In the genomic region with DNA sequence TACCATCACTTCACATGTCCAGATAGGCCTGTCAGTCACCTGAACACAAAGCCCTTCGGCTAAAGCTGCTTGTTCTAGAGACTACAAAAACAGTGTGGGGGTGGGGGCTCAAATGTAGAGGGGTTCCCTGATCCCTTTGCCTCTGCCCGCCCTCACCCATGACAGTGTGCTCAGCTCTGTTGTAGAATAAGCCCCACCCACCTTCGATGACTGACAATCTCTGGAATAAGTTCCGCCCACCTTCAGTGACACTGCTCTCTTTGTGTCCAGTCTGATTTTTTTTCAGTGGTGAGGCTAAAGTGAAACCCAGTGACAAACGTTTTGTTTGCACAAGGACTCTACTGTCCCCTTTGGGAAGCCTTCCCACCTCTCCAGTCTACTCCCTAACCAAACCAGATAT, we compare ENCODE assay signal across 9 mouse cellular contexts. TPM values are rescaled to one million over a fixed set of nuclear protein-coding genes. Genes with fewer than 3 reads are reported as not detected.
DNase-seq lines count a peak whose midpoint lies in the region; ATAC-seq and TF ChIP-seq lines count a peak whose summit lies in the region.
"Had no signal": no experiment of that assay in that cellular context is flagged by ENCODE, and none has a peak within 500 bp of the region (broad histone marks: within the 10 kb centered on the region; RNA-seq: fewer than 3 reads in every experiment).

No protein-coding gene starts in this region.

- no peaks in the 10 kb centered on the region for H3K79me2 ChIP-seq in CH12.LX (replicated peaks; ENCODE audit: control insufficient read depth, extremely low read depth, insufficient read depth, poor library complexity, severe bottlenecking)

- H3K9me3 ChIP-seq in hindbrain, embryonic 10.5 days = no peaks in the 10 kb centered on the region
- no peaks in the 10 kb centered on the region for H3K9me3 ChIP-seq in hindbrain, embryonic 16.5 days (ENCODE audit: control insufficient read depth, low read length)
- no peaks in the 10 kb centered on the region for H3K9me3 ChIP-seq in CH12.LX (replicated peaks; ENCODE audit: low read length)
- H3K9me3 ChIP-seq in embryonic facial prominence, embryonic 11.5 days (replicated peaks; ENCODE audit: control insufficient read depth, low read length) = no peaks in the 10 kb centered on the region
- no peaks in the 10 kb centered on the region for H3K9me3 ChIP-seq in midbrain, embryonic 11.5 days (ENCODE audit: control insufficient read depth, low read length)
- no peaks in the 10 kb centered on the region for H3K9me3 ChIP-seq in liver, postnatal 0 days (ENCODE audit: low read length)

- H3K27ac ChIP-seq in hindbrain, embryonic 10.5 days = peak overlapping the region; percentile 79
- no peak overlapping the region for H3K27ac ChIP-seq in hindbrain, embryonic 16.5 days (ENCODE audit: low read depth, low read length)
- no peak overlapping the region for H3K27ac ChIP-seq in CH12.LX (ENCODE audit: insufficient read depth, low read depth)
- H3K27ac ChIP-seq in embryonic facial prominence, embryonic 11.5 days (replicated peaks; ENCODE audit: low read depth, low read length) = no peak overlapping the region; the same call in 1 of the 2 replicates
- H3K27ac ChIP-seq in midbrain, embryonic 11.5 days (ENCODE audit: low read depth, low read length) = no peak overlapping the region
- no peak overlapping the region for H3K27ac ChIP-seq in gastrocnemius, adult 2 months
- no peak overlapping the region for H3K27ac ChIP-seq in liver, postnatal 0 days (ENCODE audit: low read depth)

- no peaks in the 10 kb centered on the region for H3K27me3 ChIP-seq in hindbrain, embryonic 10.5 days (ENCODE audit: insufficient read depth, poor library complexity, severe bottlenecking)
- H3K27me3 ChIP-seq in hindbrain, embryonic 16.5 days (replicated peaks; ENCODE audit: control insufficient read depth, insufficient read depth, low read length) = no peaks in the 10 kb centered on the region
- peaks cover 47% of the 10 kb centered on the region for H3K27me3 ChIP-seq in CH12.LX (replicated peaks)
- no peaks in the 10 kb centered on the region for H3K27me3 ChIP-seq in embryonic facial prominence, embryonic 11.5 days (ENCODE audit: control insufficient read depth, insufficient read depth, low read length)
- H3K27me3 ChIP-seq in midbrain, embryonic 11.5 days (ENCODE audit: control insufficient read depth, insufficient read depth, low read length) = no peaks in the 10 kb centered on the region
- no peaks in the 10 kb centered on the region for H3K27me3 ChIP-seq in liver, postnatal 0 days (ENCODE audit: insufficient read depth, low read length)

- intact Hi-C loops in gastrocnemius, adult 2 months (cut with DNase I) = no loop called here

- no peak for TF ChIP-seq RAD21 in CH12.LX (IDR thresholded peaks at IDR 0.05; ENCODE audit: low read depth, low read length)

- in situ Hi-C loops in CH12.LX (cut with MboI; ENCODE audit: low pct_ligation_motif_present, low pct_unique_long_range_greater_than_20kb, low sequenced_read_pairs) = no loop called here

- no peak for ATAC-seq in hindbrain, embryonic 16.5 days
- ATAC-seq in embryonic facial prominence, embryonic 11.5 days (replicated peaks; ENCODE audit: insufficient number of reproducible peaks, low FRiP score, low TSS enrichment, low read depth) = no peak
- peak; percentile 59; the same call in 1 of the 2 replicates for ATAC-seq in midbrain, embryonic 11.5 days (ENCODE audit: low FRiP score)
- ATAC-seq in liver, postnatal 0 days = no peak

- no peak overlapping the region for H3K9ac ChIP-seq in hindbrain, embryonic 16.5 days (ENCODE audit: low read depth, low read length)
- no peak overlapping the region for H3K9ac ChIP-seq in CH12.LX (ENCODE audit: insufficient read depth, low read depth)
- no peak overlapping the region for H3K9ac ChIP-seq in embryonic facial prominence, embryonic 11.5 days (replicated peaks; ENCODE audit: low read length)
- H3K9ac ChIP-seq in midbrain, embryonic 11.5 days (ENCODE audit: low read length) = no peak overlapping the region
- H3K9ac ChIP-seq in liver, postnatal 0 days (replicated peaks) = no peak overlapping the region

- H3K4me1 ChIP-seq in hindbrain, embryonic 10.5 days (replicated peaks) = peaks cover 42% of the 10 kb centered on the region
- H3K4me1 ChIP-seq in hindbrain, embryonic 16.5 days (ENCODE audit: control insufficient read depth, insufficient read depth, low read depth, low read length) = peaks cover 17% of the 10 kb centered on the region
- peaks cover 7 to 9% of the 10 kb centered on the region in 2 experiments; a peak in 3 of 4 replicates for H3K4me1 ChIP-seq in CH12.LX (ENCODE audit: control insufficient read depth in 1 of 2, insufficient read depth in 2 of 2)
- H3K4me1 ChIP-seq in embryonic facial prominence, embryonic 11.5 days (ENCODE audit: control insufficient read depth, insufficient read depth, low read length) = no peaks in the 10 kb centered on the region
- H3K4me1 ChIP-seq in midbrain, embryonic 11.5 days (ENCODE audit: control insufficient read depth, insufficient read depth, low read length) = peaks cover 18% of the 10 kb centered on the region
- H3K4me1 ChIP-seq in liver, postnatal 0 days (ENCODE audit: insufficient read depth) = no peaks in the 10 kb centered on the region

- dilution Hi-C loops in CH12.LX (cut with MboI; ENCODE audit: extremely low pct_ligation_motif_present, extremely low pct_unique_long_range_greater_than_20kb, low sequenced_read_pairs) = no loop called here

- H3K4me2 ChIP-seq in hindbrain, embryonic 16.5 days (ENCODE audit: low read length) = no peak overlapping the region
- H3K4me2 ChIP-seq in CH12.LX (ENCODE audit: insufficient read depth, low read depth, poor library complexity, severe bottlenecking) = peak overlapping the region; percentile 33; the same call in 1 of the 2 replicates
- H3K4me2 ChIP-seq in embryonic facial prominence, embryonic 11.5 days (ENCODE audit: low read depth, low read length) = no peak overlapping the region
- H3K4me2 ChIP-seq in midbrain, embryonic 11.5 days = no peak overlapping the region
- no peak overlapping the region for H3K4me2 ChIP-seq in liver, postnatal 0 days (ENCODE audit: low read depth, low read length)

- no peak for TF ChIP-seq POLR2A in CH12.LX (IDR thresholded peaks at IDR 0.05; ENCODE audit: low read depth, low read length)

- TF ChIP-seq CTCF in CH12.LX (conservative IDR thresholded peaks at IDR 0.05 in 1 of 2, IDR thresholded peaks at IDR 0.05 in 1 of 2; ENCODE audit: low read depth in 2 of 2, low read length in 2 of 2) = no peak
- no peak for TF ChIP-seq CTCF in gastrocnemius, adult 2 months (IDR thresholded peaks at IDR 0.05)
- TF ChIP-seq CTCF in liver, postnatal 0 days (IDR thresholded peaks at IDR 0.05; ENCODE audit: low read depth) = no peak

- WGBS in hindbrain, embryonic 10.5 days = 64% methylated on average over 5 of the region's 5 CpGs
- WGBS in hindbrain, embryonic 16.5 days = 53% methylated on average over 5 of the region's 5 CpGs
- WGBS in embryonic facial prominence, embryonic 11.5 days = 56% methylated on average over 5 of the region's 5 CpGs
- WGBS in midbrain, embryonic 11.5 days = 58% methylated on average over 5 of the region's 5 CpGs
- WGBS in liver, postnatal 0 days (ENCODE audit: insufficient replicate concordance) = 47% methylated on average over 5 of the region's 5 CpGs

- no peaks in the 10 kb centered on the region for H3K36me3 ChIP-seq in hindbrain, embryonic 10.5 days
- H3K36me3 ChIP-seq in hindbrain, embryonic 16.5 days (ENCODE audit: control insufficient read depth, insufficient read depth, low read length) = no peaks in the 10 kb centered on the region
- H3K36me3 ChIP-seq in CH12.LX (replicated peaks in 1 of 2; ENCODE audit: control insufficient read depth in 1 of 2, insufficient read depth in 1 of 2, low read length in 1 of 2) = no peaks in the 10 kb centered on the region
- no peaks in the 10 kb centered on the region for H3K36me3 ChIP-seq in embryonic facial prominence, embryonic 11.5 days (replicated peaks; ENCODE audit: control insufficient read depth, insufficient read depth, low read depth, low read length)
- no peaks in the 10 kb centered on the region for H3K36me3 ChIP-seq in midbrain, embryonic 11.5 days (ENCODE audit: control insufficient read depth, insufficient read depth, low read length)
- no peaks in the 10 kb centered on the region for H3K36me3 ChIP-seq in liver, postnatal 0 days (replicated peaks; ENCODE audit: insufficient read depth, low read length)

- DNase-seq in hindbrain, embryonic 10.5 days (ENCODE audit: low spot score) = no peak
- DNase-seq in CH12.LX (ENCODE audit: extremely low read depth) = no peak
- peak; percentile 35 for DNase-seq in embryonic facial prominence, embryonic 11.5 days (ENCODE audit: low spot score)
- peak; percentile 84 for DNase-seq in midbrain, embryonic 11.5 days (ENCODE audit: low spot score, missing footprints)
- DNase-seq in gastrocnemius, adult 2 months = no peak
- DNase-seq in liver, postnatal 0 days = no peak
- no peak for DNase-seq in gastrocnemius, adult 18-20 months (ENCODE audit: low spot score)
- DNase-seq: kidney, postnatal 36 days had no signal

- TF ChIP-seq EP300 in CH12.LX (IDR thresholded peaks at IDR 0.05; ENCODE audit: low read length) = no peak
- TF ChIP-seq EP300 in liver, postnatal 0 days (IDR thresholded peaks at IDR 0.05; ENCODE audit: low read depth) = no peak

- H3K4me3 ChIP-seq in hindbrain, embryonic 10.5 days = no peak overlapping the region
- no peak overlapping the region for H3K4me3 ChIP-seq in hindbrain, embryonic 16.5 days (ENCODE audit: low read length)
- no peak overlapping the region for H3K4me3 ChIP-seq in CH12.LX (replicated peaks in 1 of 3; ENCODE audit: low read depth in 2 of 3, low read length in 2 of 3, poor library complexity in 1 of 3)
- H3K4me3 ChIP-seq in embryonic facial prominence, embryonic 11.5 days (ENCODE audit: low read depth, low read length) = no peak overlapping the region
- no peak overlapping the region for H3K4me3 ChIP-seq in midbrain, embryonic 11.5 days (ENCODE audit: low read depth, low read length)
- no peak overlapping the region for H3K4me3 ChIP-seq in gastrocnemius, adult 2 months
- H3K4me3 ChIP-seq in liver, postnatal 0 days (ENCODE audit: low read depth, low read length) = no peak overlapping the region

TF ChIP-seq in CH12.LX, 34 proteins besides CTCF, POLR2A, EP300 and RAD21 (continues in another document):
- TF ChIP-seq KAT2A (IDR thresholded peaks at IDR 0.05; ENCODE audit: insufficient replicate concordance, low read length) (no peak), ZC3H11A (IDR thresholded peaks at IDR 0.05; ENCODE audit: low read depth, low read length) (no peak)

RNA-seq across cellular contexts. Expression of a gene that starts 26.1 kb away (rescaled TPM):
- 5.7 and 6.7 TPM in 2 replicates for polyA plus RNA-seq in hindbrain, embryonic 10.5 days (2016; fragmentation: Nextera tagmentation; extraction: Ambion mirVana)
- 25.5 and 29.9 TPM in 2 replicates for polyA plus RNA-seq in hindbrain, embryonic 16.5 days (2015; fragmentation: Nextera tagmentation; extraction: Ambion mirVana)
- total RNA-seq in CH12.LX (2012; rRNA removed) = not detected in 2 replicates
- total RNA-seq in CH12.LX (2014; rRNA removed) = not detected in 2 replicates
- polyA plus RNA-seq in CH12.LX (2012; ENCODE audit: insufficient read length, low read depth) = not detected in 2 replicates
- 6.5 and 6.6 TPM in 2 replicates for polyA plus RNA-seq in embryonic facial prominence, embryonic 11.5 days (2014; fragmentation: Nextera tagmentation; extraction: Ambion mirVana)
- polyA plus RNA-seq in midbrain, embryonic 11.5 days (2014; fragmentation: Nextera tagmentation; extraction: Ambion mirVana) = 4.0 and 4.1 TPM in 2 replicates
- under 1 TPM; 0.15 to 0.28 TPM for total RNA-seq in gastrocnemius, adult 2 months (2021)
- polyA plus RNA-seq in liver, postnatal 0 days (2015; fragmentation: Nextera tagmentation; extraction: Ambion mirVana) = 0.05 TPM in 1 of 2 replicates, not detected in the other
- total RNA-seq in gastrocnemius, adult 18-20 months (2021) = under 1 TPM; 0.37 to 0.38 TPM

Comparison
In these comparisons a context has a peak if more than half of its experiments do, and no peak if none do; other contexts are left out.
1. DNase-seq: peak in embryonic facial prominence, embryonic 11.5 days (single experiment) and midbrain, embryonic 11.5 days (single experiment); none in hindbrain, embryonic 10.5 days (single experiment), CH12.LX (single experiment), gastrocnemius, adult 2 months (single experiment), liver, postnatal 0 days (single experiment) and gastrocnemius, adult 18-20 months (single experiment).